Mouse (Mus musculus) liver, embryonic 15.5 days (tissue): ENCODE measurements around the gene Kctd20. TPM values are rescaled to one million over a fixed set of nuclear protein-coding genes. Genes with fewer than 3 reads are reported as not detected.

Experiments
- ATAC-seq: fragments of 200-750 bp; cut with Nextera tagmentation; 2 replicates; pipeline ENCODE4 v1.8.0; 2017; ENCODE audit warnings: moderate number of reproducible peaks, mild to moderate bottlenecking, moderate library complexity; ENCODE audit not compliant: insufficient read depth
- H3K27ac ChIP-seq: fragments of 300-500 bp; sonication (generic); replicated peaks from 2 replicates; pipeline ENCODE4 v1.5.1; 2015; ENCODE audit warnings: mild to moderate bottlenecking, inconsistent platforms
- H3K27me3 ChIP-seq: fragments of 300-500 bp; sonication (generic); 2 replicates; pipeline ENCODE4 v1.6.1; 2015; ENCODE audit warnings: mild to moderate bottlenecking, inconsistent platforms
- H3K36me3 ChIP-seq: fragments of 300-500 bp; sonication (generic); replicated peaks from 2 replicates; pipeline ENCODE4 v1.6.1; 2015; ENCODE audit warnings: moderate library complexity, mild to moderate bottlenecking, inconsistent platforms
- H3K4me1 ChIP-seq: fragments of 300-500 bp; sonication (generic); replicated peaks from 2 replicates; pipeline ENCODE4 v1.6.1; 2015; ENCODE audit warnings: inconsistent platforms
- H3K4me2 ChIP-seq: fragments of 300-500 bp; sonication (generic); 2 replicates; pipeline ENCODE4 v1.6.1; 2015; ENCODE audit warnings: moderate library complexity, mild to moderate bottlenecking, inconsistent platforms
- H3K4me3 ChIP-seq: fragments of 300-500 bp; sonication (generic); replicated peaks from 2 replicates; pipeline ENCODE4 v1.5.1; 2015; ENCODE audit warnings: mild to moderate bottlenecking, inconsistent platforms
- H3K9ac ChIP-seq: fragments of 300-500 bp; sonication (generic); 2 replicates; pipeline ENCODE4 v1.6.1; 2015; ENCODE audit warnings: moderate library complexity, mild to moderate bottlenecking, inconsistent platforms
- H3K9me3 ChIP-seq: fragments of 300-500 bp; sonication (generic); replicated peaks from 2 replicates; pipeline ENCODE4 v1.6.1; 2016; ENCODE audit warnings: inconsistent platforms
- WGBS: fragments of 180-500 bp; shearing (Covaris S2); methylation state at CpG from one replicate; pipeline ENCODE4 v1.1.7; 2015; ENCODE audit warnings: mixed read lengths; ENCODE audit not compliant: insufficient replicate concordance; 5-methylcytosine and 5-hydroxymethylcytosine counted together
- polyA plus RNA-seq: library from polyadenylated mRNA; unstranded; fragments of >200 nt; fragmentation: Nextera tagmentation; extraction: Ambion mirVana; gene quantifications from 2 replicates; pipeline ENCODE4 v1.2.1, GENCODE M21; 2015

The Kctd20 gene
- polyA plus RNA-seq, 1 experiment from 2014 or later = 74.6 TPM

GRCm38 (mm10) chr17:28934120-28934916, 17.4 kb upstream of the Kctd20 start:
- no peak overlapping the region for H3K4me2 ChIP-seq
- H3K36me3 ChIP-seq = no peaks in the 10 kb centered on the region
- no peaks in the 10 kb centered on the region for H3K9me3 ChIP-seq
- no peak overlapping the region for H3K9ac ChIP-seq
- ATAC-seq = no peak
- no peak overlapping the region for H3K4me3 ChIP-seq
- H3K27me3 ChIP-seq = no peaks in the 10 kb centered on the region
- peaks cover 46% of the 10 kb centered on the region for H3K4me1 ChIP-seq
- 69% methylated on average over 19 of the region's 19 CpGs for WGBS
- H3K27ac ChIP-seq = no peak overlapping the region

- Histone ChIP-seq H3K27me3 (no peaks in the 10 kb centered on the region), H3K4me1 (peaks cover 31% of the 10 kb centered on the region), H3K9ac (no peak overlapping the region), H3K4me3 (no peak overlapping the region), H3K27ac (peak overlapping the region; percentile 51), H3K4me2 (peak overlapping the region; percentile 10; the same call in 1 of the 2 replicates), H3K36me3 (no peaks in the 10 kb centered on the region), H3K9me3 (no peaks in the 10 kb centered on the region)
- WGBS = 35% methylated on average over 7 of the region's 7 CpGs
- peak; percentile 37; the same call in 1 of the 2 replicates for ATAC-seq
Observed at GRCm38 (mm10) chr17:28936133-28936532, 15.6 kb upstream of the Kctd20 start.

GRCm38 (mm10) chr17:28936622-28937345, 15.0 kb upstream of the Kctd20 start:
- no peak overlapping the region for H3K9ac ChIP-seq
- no peaks in the 10 kb centered on the region for H3K27me3 ChIP-seq
- no peaks in the 10 kb centered on the region for H3K9me3 ChIP-seq
- 0 out of 2 replicates have a peak, but pooled peaks have one; percentile 10 for ATAC-seq
- H3K36me3 ChIP-seq = no peaks in the 10 kb centered on the region
- 70% methylated on average over 10 of the region's 10 CpGs for WGBS
- H3K4me2 ChIP-seq = 0 out of 2 replicates have a peak overlapping the region, but pooled peaks have one; percentile 10
- H3K27ac ChIP-seq = peak overlapping the region; percentile 51; the same call in 1 of the 2 replicates
- H3K4me1 ChIP-seq = peaks cover 29% of the 10 kb centered on the region
- H3K4me3 ChIP-seq = no peak overlapping the region

GRCm38 (mm10) chr17:28940776-28941555, 10.8 kb upstream of the Kctd20 start:
- no peak for ATAC-seq
- H3K4me2 ChIP-seq = no peak overlapping the region
- 77% methylated on average over 25 of the region's 25 CpGs for WGBS
- no peak overlapping the region for H3K27ac ChIP-seq
- H3K9me3 ChIP-seq = no peaks in the 10 kb centered on the region
- H3K9ac ChIP-seq = no peak overlapping the region
- peaks cover 33% of the 10 kb centered on the region for H3K4me1 ChIP-seq
- H3K36me3 ChIP-seq = no peaks in the 10 kb centered on the region
- no peak overlapping the region for H3K4me3 ChIP-seq
- H3K27me3 ChIP-seq = no peaks in the 10 kb centered on the region

GRCm38 (mm10) chr17:28942101-28942500, 9.6 kb upstream of the Kctd20 start:
- Histone ChIP-seq H3K27me3 (no peaks in the 10 kb centered on the region), H3K9me3 (no peaks in the 10 kb centered on the region), H3K27ac (no peak overlapping the region), H3K9ac (no peak overlapping the region), H3K4me3 (no peak overlapping the region), H3K4me2 (peak overlapping the region; percentile 29), H3K4me1 (peaks cover 26% of the 10 kb centered on the region), H3K36me3 (no peaks in the 10 kb centered on the region)
- 62% methylated on average over 10 of the region's 11 CpGs for WGBS
- peak; percentile 66 for ATAC-seq

- Histone ChIP-seq H3K4me3 (no peak within 1 kb of the TSS), H3K9ac (no peak within 1 kb of the TSS), H3K4me1 (peaks cover 26% of the 10 kb centered on the region), H3K4me2 (no peak within 1 kb of the TSS), H3K27me3 (no peaks in the 10 kb centered on the region), H3K36me3 (no peaks in the 10 kb centered on the region), H3K9me3 (no peaks in the 10 kb centered on the region; the same call in 1 of the 2 replicates), H3K27ac (no peak within 1 kb of the TSS)
- no peak for ATAC-seq
- 84% methylated on average over 7 of the region's 7 CpGs for WGBS
Observed at GRCm38 (mm10) chr17:28943740-28944139, 8.0 kb upstream of the Kctd20 start, which contains the start of gene Pxt1. Gene Pxt1 (minus strand): TSS chr17:28943840.

GRCm38 (mm10) chr17:28944481-28944880, 7.3 kb upstream of the Kctd20 start:
- Histone ChIP-seq H3K9me3 (no peaks in the 10 kb centered on the region; the same call in 1 of the 2 replicates), H3K27me3 (no peaks in the 10 kb centered on the region), H3K9ac (no peak overlapping the region), H3K27ac (no peak overlapping the region), H3K36me3 (no peaks in the 10 kb centered on the region), H3K4me3 (no peak overlapping the region), H3K4me2 (no peak overlapping the region), H3K4me1 (peaks cover 26% of the 10 kb centered on the region)
- WGBS = 77% methylated on average over 7 of the region's 7 CpGs
- no peak for ATAC-seq

- no peaks in the 10 kb centered on the region; the same call in 1 of the 2 replicates for H3K9me3 ChIP-seq
- H3K27ac ChIP-seq = no peak overlapping the region
- 79% methylated on average over 19 of the region's 19 CpGs for WGBS
- H3K4me1 ChIP-seq = peaks cover 24% of the 10 kb centered on the region
- no peak overlapping the region for H3K4me3 ChIP-seq
- no peak overlapping the region for H3K4me2 ChIP-seq
- H3K36me3 ChIP-seq = no peaks in the 10 kb centered on the region
- ATAC-seq = no peak
- H3K9ac ChIP-seq = no peak overlapping the region
- H3K27me3 ChIP-seq = no peaks in the 10 kb centered on the region
Observed at GRCm38 (mm10) chr17:28947011-28947939, 4.5 kb upstream of the Kctd20 start.

- Histone ChIP-seq H3K9me3 (no peaks in the 10 kb centered on the region; the same call in 1 of the 2 replicates), H3K4me1 (peaks cover 22% of the 10 kb centered on the region), H3K36me3 (no peaks in the 10 kb centered on the region), H3K27ac (no peak overlapping the region), H3K27me3 (no peaks in the 10 kb centered on the region), H3K4me3 (no peak overlapping the region), H3K4me2 (no peak overlapping the region), H3K9ac (no peak overlapping the region)
- WGBS = 71% methylated on average over 4 of the region's 4 CpGs
- no peak for ATAC-seq
Observed at GRCm38 (mm10) chr17:28948661-28949060, 3.1 kb upstream of the Kctd20 start.

- Histone ChIP-seq H3K4me2 (peak overlapping the region; percentile 77), H3K4me3 (no peak overlapping the region), H3K4me1 (peaks cover 29% of the 10 kb centered on the region), H3K27me3 (no peaks in the 10 kb centered on the region), H3K9ac (no peak overlapping the region), H3K27ac (peak overlapping the region; percentile 99; the same call in 1 of the 2 replicates), H3K36me3 (peaks cover 13% of the 10 kb centered on the region), H3K9me3 (no peaks in the 10 kb centered on the region; the same call in 1 of the 2 replicates)
- ATAC-seq = no peak
- WGBS = 43% methylated on average over 4 of the region's 4 CpGs
Observed at GRCm38 (mm10) chr17:28950751-28951150, 999 bp upstream of the Kctd20 start.
